Mouse (Mus musculus): ENCODE data around the gene Plxnb2.
A peak's percentile ranks its signal among the peaks of the same experiment; 100 is the strongest.

Plxnb2 gene

GRCm38 (mm10) chr15:89148496-89149270 lies 31.9 kb downstream of the Plxnb2 start:
- peak; percentile 58 for DNase-seq

GRCm38 (mm10) chr15:89147895-89148294 lies 32.7 kb downstream of the Plxnb2 start:
- DNase-seq, result no peak

- no peak for DNase-seq
Measured at GRCm38 (mm10) chr15:89147456-89147855, 33.1 kb downstream of the Plxnb2 start.

- no peak for DNase-seq
Measured at GRCm38 (mm10) chr15:89147024-89147423, 33.6 kb downstream of the Plxnb2 start.

- peak; percentile 64 for DNase-seq
Measured at GRCm38 (mm10) chr15:89146537-89146936, 34.1 kb downstream of the Plxnb2 start.

GRCm38 (mm10) chr15:89145813-89146350 lies 34.7 kb downstream of the Plxnb2 start:
- DNase-seq, result no peak

GRCm38 (mm10) chr15:89144965-89145364 lies 35.6 kb downstream of the Plxnb2 start:
- no peak for DNase-seq

- DNase-seq, result no peak
Measured at GRCm38 (mm10) chr15:89143134-89143533, 37.5 kb downstream of the Plxnb2 start.

- DNase-seq, result no peak
Measured at GRCm38 (mm10) chr15:89141905-89142304, 38.7 kb downstream of the Plxnb2 start.

GRCm38 (mm10) chr15:89141443-89141842 lies 39.1 kb downstream of the Plxnb2 start:
- no peak for DNase-seq

- peak; percentile 83 for DNase-seq
Measured at GRCm38 (mm10) chr15:89140659-89141252, 39.8 kb downstream of the Plxnb2 start, which contains the start of gene Mapk12. Gene Mapk12, minus strand, starts transcription at chr15:89140703.

GRCm38 (mm10) chr15:89140048-89140658 lies 40.4 kb downstream of the Plxnb2 start:
- peak; percentile 68 for DNase-seq

- DNase-seq, result no peak
Measured at GRCm38 (mm10) chr15:89138531-89138930, 42.1 kb downstream of the Plxnb2 start.

- no peak for DNase-seq
Measured at GRCm38 (mm10) chr15:89138046-89138405, 42.6 kb downstream of the Plxnb2 start.

GRCm38 (mm10) chr15:89137378-89138045 lies 43.1 kb downstream of the Plxnb2 start:
- no peak for DNase-seq

- no peak for DNase-seq
Measured at GRCm38 (mm10) chr15:89136461-89137155, 44.0 kb downstream of the Plxnb2 start.

- no peak for DNase-seq
Measured at GRCm38 (mm10) chr15:89131316-89131715, 49.3 kb downstream of the Plxnb2 start.

GRCm38 (mm10) chr15:89130245-89130644 lies 50.3 kb downstream of the Plxnb2 start:
- DNase-seq, result no peak

GRCm38 (mm10) chr15:89128382-89129350 lies 51.9 kb downstream of the Plxnb2 start, which contains the start of gene Hdac10:
Gene Hdac10, minus strand, starts transcription at chr15:89128700.
- peak; percentile 90 for DNase-seq

- no peak for DNase-seq
Measured at GRCm38 (mm10) chr15:89127364-89127940, 53.1 kb downstream of the Plxnb2 start.

GRCm38 (mm10) chr15:89126622-89127021 lies 54.0 kb downstream of the Plxnb2 start:
- no peak for DNase-seq

All from embryo, embryonic 11 days (tissue).